Mouse (Mus musculus): Measurements from ENCODE around the gene Aacs.

Aacs gene

GRCm38 (mm10) chr5:125492379-125493092 is 16.9 kb downstream of the Aacs start:
- no peak for DNase-seq (ENCODE audit: extremely low read depth, low read depth)

- DNase-seq (ENCODE audit: extremely low read depth, low read depth): no peak
Observed at GRCm38 (mm10) chr5:125493093-125493423, 17.4 kb downstream of the Aacs start.

- DNase-seq (ENCODE audit: extremely low read depth, low read depth): no peak
Observed at GRCm38 (mm10) chr5:125495655-125496054, 20.0 kb downstream of the Aacs start.

- peak; percentile 28 for DNase-seq (ENCODE audit: extremely low read depth, low read depth)
Observed at GRCm38 (mm10) chr5:125497821-125498600, 22.4 kb downstream of the Aacs start.

DNA sequence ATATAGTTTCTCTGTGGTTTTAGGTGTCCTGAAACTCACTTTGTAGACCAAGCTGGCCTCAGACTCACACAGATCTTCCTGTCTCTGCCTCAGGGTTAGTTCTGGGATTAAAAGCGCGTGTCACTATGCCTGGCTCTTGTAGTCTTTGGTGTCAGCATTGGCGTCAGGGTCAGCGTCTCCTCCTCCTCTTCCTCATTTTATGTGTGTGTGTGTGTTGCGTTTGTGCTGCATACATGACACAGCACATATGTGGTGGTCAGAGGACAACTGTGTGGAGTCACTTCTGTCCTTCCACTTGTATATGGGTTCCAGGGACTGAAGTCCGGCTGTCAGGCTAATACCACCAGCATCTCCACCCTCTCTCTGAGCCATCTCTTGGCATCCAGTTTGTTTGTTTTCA is 25.9 kb downstream of the Aacs start:
- no peak for DNase-seq (ENCODE audit: extremely low read depth, low read depth)

DNA sequence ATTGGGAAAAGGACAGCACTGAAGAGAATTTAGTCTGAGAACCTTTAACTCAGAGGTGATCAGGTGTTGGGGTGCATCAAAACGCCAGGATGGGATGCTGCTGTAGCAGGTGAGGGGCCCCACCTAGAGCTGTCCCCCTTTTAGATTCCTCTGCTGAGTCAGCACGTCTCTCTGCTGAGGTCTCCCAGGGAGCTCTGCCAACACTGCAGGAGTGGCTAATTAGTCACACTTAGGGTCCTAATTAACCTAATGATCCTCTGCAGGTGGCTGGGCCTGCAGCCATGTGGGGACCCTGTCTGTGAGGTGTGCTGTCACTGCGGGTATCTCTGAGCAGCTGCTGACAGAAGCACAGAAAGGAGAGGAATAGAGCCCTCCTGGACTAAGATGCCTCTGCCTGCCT is 26.6 kb downstream of the Aacs start:
- no peak for DNase-seq (ENCODE audit: extremely low read depth, low read depth)

- no peak for DNase-seq (ENCODE audit: extremely low read depth, low read depth)
Observed at GRCm38 (mm10) chr5:125503628-125504027, 28.0 kb downstream of the Aacs start.

DNA sequence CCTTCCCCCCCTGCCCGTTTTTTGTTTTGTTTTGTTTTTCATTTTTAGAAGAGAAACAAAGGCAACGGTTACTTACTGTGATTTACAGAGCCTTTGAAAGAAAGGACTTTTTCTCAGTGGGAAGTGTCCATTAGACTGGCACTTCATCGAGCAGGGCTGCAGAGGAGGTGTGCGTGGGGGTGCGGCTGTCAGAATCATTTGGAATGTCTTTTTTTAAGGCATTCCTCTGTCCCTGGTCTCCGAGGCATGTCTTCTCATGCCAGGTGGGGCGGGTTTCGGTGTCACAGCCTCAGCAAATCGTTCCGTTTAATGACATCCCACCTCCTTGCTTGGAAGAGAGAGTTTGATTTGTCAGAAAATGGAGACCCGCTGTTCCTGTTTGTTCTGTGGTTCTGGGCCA is 29.1 kb downstream of the Aacs start:
- no peak for DNase-seq (ENCODE audit: extremely low read depth, low read depth)

DNA sequence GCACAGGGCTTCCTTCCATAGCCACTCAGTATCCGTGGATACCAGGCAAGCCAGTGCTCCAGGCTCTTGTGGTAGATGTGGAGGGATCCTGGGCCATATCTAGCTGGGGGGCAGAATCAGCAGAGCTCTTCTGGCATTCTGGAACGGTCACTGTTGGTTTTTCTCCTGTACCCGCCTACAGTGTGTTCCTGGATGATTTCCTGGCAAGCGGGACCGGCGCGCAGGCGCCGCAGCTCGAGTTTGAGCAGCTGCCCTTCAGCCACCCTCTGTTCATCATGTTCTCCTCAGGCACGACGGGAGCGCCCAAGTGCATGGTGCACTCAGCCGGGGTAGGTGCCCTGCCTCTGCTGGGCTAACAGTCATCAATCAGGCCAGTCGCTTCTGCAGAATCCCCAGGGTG is 30.4 kb downstream of the Aacs start:
- no peak for DNase-seq (ENCODE audit: extremely low read depth, low read depth)

DNA sequence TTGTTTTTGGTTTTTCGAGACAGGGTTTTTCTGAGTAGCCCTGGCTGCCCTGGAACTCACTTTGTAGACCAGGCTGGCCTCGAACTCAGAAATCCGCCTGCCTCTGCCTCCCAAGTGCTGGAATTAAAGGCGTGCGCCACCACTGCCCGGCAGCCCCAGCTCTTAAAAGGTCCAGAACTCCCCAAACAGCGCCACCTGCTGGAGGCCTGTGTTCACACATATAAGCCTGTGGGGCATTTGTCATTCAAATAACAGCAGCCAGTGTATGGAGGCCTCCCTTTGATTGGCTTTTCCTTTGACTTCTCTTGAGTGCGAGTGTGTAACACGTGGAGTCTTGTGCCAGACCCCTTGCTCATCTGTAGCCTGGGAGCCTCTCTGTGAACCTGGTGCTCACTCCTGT is 32.0 kb downstream of the Aacs start:
- no peak for DNase-seq (ENCODE audit: extremely low read depth, low read depth)

GRCm38 (mm10) chr5:125508006-125508405 is 32.4 kb downstream of the Aacs start:
- DNase-seq (ENCODE audit: extremely low read depth, low read depth): no peak

GRCm38 (mm10) chr5:125509541-125509940 is 33.9 kb downstream of the Aacs start:
- DNase-seq (ENCODE audit: extremely low read depth, low read depth): no peak

DNA sequence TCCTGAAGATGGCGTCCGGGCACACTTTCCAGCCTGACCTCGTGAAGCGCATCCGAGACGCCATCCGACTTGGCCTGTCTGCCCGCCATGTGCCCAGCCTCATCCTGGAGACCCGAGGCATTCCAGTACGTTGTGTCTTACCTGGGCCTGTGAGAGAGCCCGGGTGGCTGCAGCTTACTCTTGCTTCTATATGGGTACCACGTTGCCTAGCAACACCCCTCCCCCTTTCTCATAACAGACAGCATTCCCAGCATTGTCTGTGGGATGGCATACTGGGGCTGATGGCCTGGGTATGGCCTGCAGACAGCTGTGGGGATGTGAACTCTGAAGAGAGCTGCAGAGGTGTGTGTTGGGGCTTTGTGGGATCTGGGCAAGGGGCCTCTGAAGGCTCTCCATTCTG is 39.4 kb downstream of the Aacs start:
- DNase-seq (ENCODE audit: extremely low read depth, low read depth): no peak

- DNase-seq (ENCODE audit: extremely low read depth, low read depth): no peak
Observed at GRCm38 (mm10) chr5:125518640-125519039, 43.0 kb downstream of the Aacs start.

DNA sequence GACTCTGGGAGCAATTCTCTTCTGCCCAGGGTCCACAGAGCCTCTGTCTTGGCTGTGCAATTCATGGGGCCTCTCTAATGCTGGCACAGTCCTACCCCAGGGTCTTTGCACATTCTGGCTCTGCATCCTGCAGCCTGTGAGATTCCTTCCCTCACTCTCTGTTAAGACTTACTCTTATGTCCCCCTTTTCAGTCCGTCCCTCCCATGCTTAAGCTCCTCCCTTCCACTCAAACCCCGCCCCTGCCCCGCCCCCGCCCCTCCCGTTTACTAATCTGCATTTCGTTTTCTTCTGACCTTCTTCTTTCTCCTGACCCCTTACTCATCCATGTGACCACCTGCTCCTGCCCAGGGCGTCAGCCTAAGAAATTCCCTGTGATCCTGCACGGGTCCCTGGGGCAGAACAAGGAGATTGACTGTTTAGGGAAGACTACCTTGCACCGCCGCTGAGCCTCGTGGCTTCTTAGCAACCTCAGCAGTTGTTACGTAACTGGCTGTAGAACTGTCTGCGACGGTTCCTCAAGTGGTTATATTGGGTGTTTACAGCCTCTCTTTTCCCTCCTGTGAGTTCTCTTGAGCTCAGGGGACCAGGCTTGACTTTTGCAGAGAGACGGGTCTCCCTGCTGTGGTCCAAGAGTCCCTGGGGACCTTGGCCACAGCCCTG is 45.4 kb downstream of the Aacs start:
- DNase-seq (ENCODE audit: extremely low read depth, low read depth): no peak

DNA sequence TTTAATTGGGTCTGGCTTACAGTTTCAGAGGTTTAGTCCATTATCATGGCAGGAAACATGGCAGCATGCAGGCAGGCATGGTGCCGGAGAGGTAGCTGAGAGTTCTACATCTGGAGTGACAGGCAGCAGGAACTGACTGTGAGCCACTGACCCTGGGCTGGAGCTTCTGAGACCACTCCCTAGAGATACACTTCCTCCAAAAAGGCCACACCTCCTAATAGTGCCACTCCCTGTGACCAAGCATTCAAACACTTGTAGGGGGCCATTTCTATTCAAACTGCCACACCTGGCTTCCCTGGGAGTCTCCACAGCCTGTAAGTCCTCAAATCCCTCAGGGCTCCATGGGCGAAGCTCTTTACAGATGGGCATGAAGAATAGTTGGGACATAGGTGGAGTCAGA is 47.7 kb downstream of the Aacs start:
- peak; percentile 11 for DNase-seq (ENCODE audit: extremely low read depth, low read depth)

DNA sequence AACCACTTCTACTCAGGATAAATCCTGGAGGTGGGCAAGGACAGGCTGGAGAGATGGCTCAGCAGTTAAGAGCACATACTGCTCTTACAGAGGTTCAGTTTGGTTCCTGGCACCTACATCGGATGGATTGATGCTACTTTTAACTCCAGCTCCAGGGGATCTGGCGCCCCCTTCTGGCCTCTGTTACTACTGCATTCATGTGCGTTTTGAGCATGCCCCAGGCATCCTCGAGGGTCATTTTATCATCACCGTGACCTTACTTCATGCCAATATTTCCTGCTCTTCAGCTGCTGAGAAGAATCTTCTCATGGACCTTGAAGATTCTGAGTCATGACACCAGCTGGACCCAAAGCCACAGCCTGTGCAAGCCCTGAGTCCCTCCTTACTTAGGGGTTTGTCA is 49.9 kb downstream of the Aacs start:
- no peak for DNase-seq (ENCODE audit: extremely low read depth, low read depth)

- DNase-seq (ENCODE audit: extremely low read depth, low read depth): peak; percentile 32
Observed at GRCm38 (mm10) chr5:125526464-125526863, 50.9 kb downstream of the Aacs start.

DNA sequence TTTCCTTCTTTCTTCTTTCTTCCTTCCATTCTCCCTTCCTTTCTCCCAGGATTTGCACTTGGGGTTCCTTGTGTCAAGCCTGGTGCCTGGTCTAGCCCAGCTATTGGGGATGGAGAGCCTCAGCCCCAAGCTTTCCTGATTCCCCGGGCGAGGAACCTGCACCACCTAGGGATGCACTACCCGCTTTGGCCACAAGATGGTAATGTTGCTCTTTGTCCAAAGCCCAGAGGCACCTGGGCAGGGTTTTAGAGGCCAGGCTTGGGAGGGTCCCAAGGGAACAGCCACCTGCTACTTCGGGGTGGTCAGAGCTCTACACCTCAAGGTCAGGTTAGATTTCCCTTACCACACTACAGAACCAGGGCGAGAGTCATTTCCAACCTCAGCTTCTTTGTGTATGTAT is 53.5 kb downstream of the Aacs start:
- DNase-seq (ENCODE audit: extremely low read depth, low read depth): no peak

DNA sequence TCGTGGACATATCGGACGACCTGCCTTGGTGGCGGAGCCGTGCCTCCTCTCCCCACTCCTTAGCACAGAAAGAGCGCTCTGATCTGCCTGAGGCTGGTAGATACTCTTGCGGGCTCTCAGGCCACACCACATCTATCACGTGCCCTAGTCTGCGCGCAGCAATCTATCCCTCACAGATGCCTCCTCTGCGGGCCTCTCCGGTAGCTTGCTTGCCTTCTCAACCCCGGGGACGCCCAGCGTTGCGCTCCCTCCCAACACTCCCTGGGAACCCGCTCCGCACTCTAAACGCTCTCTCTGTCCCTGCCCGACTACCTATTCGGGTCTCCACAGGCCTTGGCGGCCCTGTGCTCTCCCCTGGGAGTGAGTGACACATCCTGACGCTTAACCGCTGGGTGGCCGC is 56.0 kb downstream of the Aacs start, which contains the start of gene Tmem132b:
Gene Tmem132b, plus strand, starts transcription at position 141 of the 400 bp plus-strand sequence.
- DNase-seq (ENCODE audit: extremely low read depth, low read depth): no peak

DNA sequence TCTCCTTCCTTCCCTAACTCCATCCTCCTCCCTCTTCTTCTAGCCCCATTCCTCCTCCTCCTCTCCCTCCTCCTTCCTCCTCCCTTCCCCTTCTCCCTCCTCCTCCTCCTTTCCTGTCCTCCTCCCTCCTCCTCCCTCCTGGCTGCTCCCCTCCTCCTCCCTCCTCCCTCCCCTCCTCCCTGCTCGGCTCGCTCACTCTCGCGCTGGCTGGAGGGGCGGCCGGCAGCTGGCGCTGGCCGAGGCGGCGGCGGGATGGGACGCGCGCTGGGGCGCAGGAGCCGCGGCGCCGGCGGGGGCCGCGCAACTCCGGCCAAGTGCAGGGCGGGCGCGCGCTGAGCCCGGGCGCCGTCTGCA is 56.6 kb downstream of the Aacs start:
- no peak for DNase-seq (ENCODE audit: extremely low read depth, low read depth)

- no peak for DNase-seq (ENCODE audit: extremely low read depth, low read depth)
Observed at GRCm38 (mm10) chr5:125532545-125533224, 57.1 kb downstream of the Aacs start.
